Mouse (Mus musculus) c-Kit-positive CD71-negative TER-119-negative erythroid progenitor cells, embryonic 14.5 days (primary cell): ENCODE results near the gene Ppp1r9a.

Experiments
- DNase-seq: peaks from one replicate; pipeline ENCODE4 v3.0.0-alpha.2; 2013; ENCODE audit warnings: low read depth

Ppp1r9a gene

DNA sequence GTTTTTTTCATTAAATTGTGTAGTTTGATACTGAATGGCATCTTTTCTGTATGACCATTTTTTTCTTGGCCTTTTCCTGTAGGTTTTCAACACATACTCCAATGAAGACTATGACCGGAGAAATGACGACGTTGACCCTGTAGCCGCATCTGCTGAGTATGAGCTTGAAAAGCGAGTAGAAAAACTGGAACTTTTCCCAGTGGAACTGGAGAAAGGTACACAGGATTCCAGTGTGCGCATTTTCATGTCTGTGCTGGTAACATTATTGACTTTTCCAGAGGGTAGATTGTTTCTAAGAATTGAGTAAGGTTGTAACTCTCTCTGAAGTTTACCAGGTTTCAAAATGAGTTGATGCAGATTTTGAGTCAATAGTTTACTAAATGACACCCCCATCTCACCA is 143.1 kb downstream of the Ppp1r9a start:
- DNase-seq: no peak

DNA sequence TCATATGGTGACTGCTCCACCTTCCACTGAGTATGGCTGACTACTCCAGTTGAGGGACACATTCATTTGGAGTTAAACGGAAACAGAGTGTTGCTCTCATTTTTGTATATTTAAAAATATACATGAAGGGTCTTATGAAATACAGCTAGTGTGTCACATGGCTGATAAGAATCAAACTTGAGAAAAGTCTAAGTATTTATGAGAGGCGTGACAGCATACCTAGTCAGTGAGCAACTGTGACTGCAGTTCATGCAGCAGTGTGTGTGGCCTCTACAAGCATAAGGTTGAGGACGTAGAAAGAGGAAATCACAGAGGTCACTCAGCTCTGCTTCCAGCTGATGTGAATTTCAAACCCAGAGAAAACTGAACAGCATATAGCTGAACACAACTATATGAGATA is 145.3 kb downstream of the Ppp1r9a start:
- DNase-seq: no peak

DNA sequence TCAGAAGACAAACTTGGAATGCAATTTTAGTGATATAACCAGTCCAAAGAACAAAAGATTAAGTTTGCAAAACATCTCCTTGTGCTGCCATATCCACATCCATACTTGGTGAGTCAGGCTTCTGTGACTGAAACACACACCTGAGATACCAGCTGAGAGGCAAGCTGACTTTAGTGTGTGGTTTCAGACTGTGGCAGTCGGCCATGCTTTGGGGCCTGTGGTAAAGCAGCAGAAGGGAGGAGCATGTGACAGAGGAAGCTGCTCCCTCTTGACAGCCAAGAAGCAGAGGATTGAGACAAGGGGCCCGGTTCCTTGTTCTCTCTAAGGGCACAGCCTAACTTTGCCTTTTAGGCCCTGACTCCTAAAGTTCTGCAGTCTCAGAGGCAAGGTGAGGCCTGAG is 149.6 kb downstream of the Ppp1r9a start:
- peak; percentile 16 for DNase-seq

DNA sequence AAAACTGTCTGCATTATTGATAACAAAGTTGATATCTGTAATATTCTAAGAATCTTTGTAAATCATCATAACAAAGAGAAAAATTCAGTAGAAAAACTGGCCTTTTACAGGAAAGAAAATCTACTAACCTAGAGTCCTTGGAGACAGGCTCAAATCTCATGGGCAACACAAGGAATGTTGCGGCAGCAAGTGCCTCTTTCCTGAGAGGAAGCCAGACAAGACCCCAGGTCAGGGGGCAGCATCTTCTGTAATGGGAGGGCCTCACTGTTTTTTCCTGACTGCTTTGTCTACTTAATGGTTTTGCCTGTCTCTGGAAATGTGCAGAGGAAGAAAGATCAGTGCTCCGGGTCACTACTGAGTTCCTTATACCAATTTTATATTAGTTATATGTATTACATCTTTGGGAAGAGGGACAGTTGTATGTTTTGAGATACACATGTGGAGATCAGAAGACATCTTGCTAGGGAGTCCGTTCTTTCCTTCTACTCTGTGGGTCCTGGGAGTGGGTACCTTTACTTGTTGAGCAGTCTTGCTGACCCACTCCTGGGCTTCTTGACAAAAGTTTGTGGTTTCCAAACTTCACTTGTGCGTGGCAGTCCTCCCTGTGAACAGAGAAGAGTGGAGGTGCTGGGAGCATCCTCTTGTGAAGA is 151.9 kb downstream of the Ppp1r9a start:
- no peak for DNase-seq

DNA sequence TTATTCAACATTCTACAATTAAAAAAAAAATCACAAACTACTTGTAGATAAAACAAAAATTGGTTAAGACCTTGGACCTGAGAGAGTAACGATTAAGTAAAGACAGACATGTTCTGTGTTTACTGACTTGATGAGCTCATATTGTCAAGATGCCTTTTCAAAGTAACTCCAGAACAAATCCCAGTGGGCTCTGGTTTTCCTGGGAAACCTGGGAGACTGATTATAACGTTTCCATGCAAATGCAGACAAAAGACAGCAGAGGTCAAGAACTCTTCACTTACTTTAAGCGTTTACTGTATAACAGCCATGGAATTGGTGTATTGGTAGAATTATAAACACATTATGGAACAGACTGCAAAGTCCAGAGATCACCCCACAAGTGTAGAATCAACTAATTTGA is 172.0 kb downstream of the Ppp1r9a start:
- DNase-seq: no peak

DNA sequence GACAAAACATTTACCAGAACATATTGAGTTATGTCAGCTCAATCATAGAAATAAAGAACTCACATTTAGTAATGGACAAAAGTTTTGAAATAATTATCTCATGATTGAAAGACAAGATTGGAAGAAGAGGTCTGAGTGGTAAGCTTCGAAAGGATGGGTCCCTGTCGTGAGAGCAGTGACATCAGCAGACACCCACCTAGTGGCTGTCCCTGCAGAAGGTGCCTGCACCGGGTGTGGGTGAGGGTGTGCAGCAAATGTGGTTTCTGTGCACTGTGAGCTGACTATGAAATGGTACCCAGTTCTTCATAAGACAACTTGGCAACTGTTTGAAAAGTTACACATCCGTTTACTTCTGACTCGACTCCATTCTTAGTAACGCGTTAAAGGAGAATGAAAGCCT is 173.0 kb downstream of the Ppp1r9a start:
- no peak for DNase-seq

DNA sequence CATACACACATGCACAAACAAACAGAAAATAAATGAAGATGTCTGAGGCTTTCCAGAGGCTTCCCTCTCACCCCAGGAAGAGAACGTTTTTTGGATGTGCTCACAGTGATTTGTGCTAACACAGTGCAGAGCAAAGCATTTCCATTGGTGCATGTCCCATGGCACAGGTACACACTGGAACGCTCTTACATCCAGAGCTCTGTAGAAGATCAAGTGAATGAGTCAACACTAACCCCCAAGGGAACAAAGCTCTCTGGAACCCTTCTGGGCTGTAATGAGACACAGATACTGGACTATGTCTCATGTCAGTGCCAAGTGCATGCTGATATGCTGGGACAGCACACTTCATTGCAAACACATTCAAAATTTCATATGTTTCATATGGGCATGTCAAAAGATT is 175.3 kb downstream of the Ppp1r9a start:
- no peak for DNase-seq

DNA sequence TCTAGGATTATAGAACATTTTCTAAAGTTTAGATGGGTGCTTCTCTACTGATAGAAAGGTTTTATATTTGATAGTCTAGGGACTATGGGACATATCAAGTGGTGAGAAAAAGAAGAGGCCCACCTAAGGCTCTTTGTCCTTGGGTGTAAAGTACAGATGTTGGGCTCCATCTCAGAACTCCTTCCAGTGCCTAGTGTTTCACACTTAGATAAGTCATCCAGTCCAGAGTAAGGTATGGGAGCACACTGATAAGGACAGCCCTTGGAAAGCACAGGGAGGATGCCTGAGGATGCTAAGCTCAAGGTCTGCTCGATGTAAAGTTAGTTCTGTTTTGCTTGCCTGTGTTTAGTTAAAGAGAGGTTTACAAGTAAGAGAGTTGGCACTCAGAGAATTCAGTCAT is 176.4 kb downstream of the Ppp1r9a start:
- no peak for DNase-seq

- no peak for DNase-seq
These were observed 177.4 kb downstream of the Ppp1r9a start for GRCm38 (mm10) chr6:5080094-5080493.

DNA sequence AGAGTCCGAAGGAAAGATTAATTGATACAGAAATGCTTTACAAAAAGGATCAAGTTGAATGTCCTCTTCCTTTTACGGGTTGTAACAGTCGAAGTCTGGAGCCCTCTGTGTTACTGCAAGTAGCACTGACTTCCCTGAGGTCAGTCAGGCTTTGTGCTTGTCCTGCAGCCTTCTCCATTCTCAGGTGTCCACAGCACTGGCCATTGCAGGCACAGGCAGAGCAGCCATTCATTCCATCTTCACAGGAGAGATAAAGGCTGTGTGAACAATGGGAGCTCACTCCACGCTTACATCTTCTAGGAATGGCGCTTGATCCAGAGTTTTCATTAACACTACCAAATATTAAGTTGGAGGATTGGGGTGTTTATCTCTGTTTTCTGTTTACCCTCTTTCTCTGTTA is 177.8 kb downstream of the Ppp1r9a start:
- DNase-seq: no peak

DNA sequence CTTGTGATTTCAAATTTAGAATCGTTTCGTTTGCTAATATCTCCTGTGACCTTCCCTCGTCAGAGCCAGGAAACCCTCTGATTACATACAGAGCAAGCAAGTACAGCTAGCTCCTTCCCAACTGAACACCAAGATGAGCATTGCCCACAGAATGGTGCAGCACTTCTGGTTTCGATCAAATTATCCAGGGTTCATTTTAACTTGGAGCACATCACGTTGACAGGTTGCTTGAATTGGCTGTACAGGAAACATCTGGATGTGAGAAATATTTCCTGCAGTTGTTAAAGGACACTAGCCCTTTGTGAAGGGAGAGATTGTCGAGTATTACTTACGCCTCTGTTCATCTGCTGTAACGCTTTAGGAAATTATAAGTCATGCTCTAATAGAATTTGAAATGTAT is 178.4 kb downstream of the Ppp1r9a start:
- DNase-seq: no peak

GRCm38 (mm10) chr6:5082144-5082543 is 179.4 kb downstream of the Ppp1r9a start:
- DNase-seq: no peak

GRCm38 (mm10) chr6:5082740-5083139 is 180.0 kb downstream of the Ppp1r9a start:
- DNase-seq: no peak

- no peak for DNase-seq
These were observed 181.2 kb downstream of the Ppp1r9a start for GRCm38 (mm10) chr6:5083957-5084356.

- DNase-seq: no peak
These were observed 189.2 kb downstream of the Ppp1r9a start for GRCm38 (mm10) chr6:5091873-5092272.

GRCm38 (mm10) chr6:5092795-5093194 is 190.1 kb downstream of the Ppp1r9a start:
- no peak for DNase-seq

GRCm38 (mm10) chr6:5093516-5093915 is 190.8 kb downstream of the Ppp1r9a start:
- no peak for DNase-seq

GRCm38 (mm10) chr6:5095365-5095973 is 192.8 kb downstream of the Ppp1r9a start:
- no peak for DNase-seq

GRCm38 (mm10) chr6:5097309-5097708 is 194.6 kb downstream of the Ppp1r9a start:
- no peak for DNase-seq

- no peak for DNase-seq
These were observed 196.6 kb downstream of the Ppp1r9a start for GRCm38 (mm10) chr6:5099282-5099681.

DNA sequence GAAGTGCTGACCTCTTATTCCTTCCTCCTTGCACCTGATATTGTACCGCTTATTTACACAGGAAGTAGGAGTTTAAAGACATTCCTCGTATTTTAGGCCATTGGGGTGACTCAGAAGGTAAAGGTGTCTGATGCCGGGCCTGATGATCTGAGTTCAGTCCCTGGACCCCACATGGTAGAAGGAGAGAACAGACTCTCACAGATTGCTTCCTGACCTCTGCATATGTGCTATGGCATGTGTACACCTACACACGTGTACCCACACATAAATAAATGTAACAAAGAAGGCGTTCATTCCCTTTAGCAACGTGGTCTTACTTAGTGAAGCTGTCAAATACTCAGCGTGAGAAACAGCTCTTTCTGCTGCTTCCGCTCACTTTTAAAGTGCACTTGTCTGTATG is 197.1 kb downstream of the Ppp1r9a start:
- no peak for DNase-seq

DNA sequence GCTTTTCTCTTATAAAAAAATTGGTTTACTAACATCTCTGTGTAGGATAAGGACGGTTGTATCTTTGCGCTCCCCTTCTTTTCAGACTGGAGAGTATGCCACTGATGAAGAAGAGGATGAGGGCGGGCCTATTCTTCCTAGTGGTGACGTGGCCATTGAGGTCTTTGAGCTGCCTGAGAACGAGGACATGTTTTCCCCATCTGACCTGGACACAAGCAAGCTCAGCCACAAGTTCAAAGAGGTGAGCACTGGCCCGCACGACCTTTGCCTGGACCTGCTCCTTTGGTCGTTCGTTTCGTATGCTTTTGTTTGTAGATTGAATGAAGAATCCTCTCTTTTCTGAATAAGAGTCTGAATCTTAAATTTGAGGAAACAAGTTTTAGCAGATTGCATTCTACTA is 197.6 kb downstream of the Ppp1r9a start:
- no peak for DNase-seq

- no peak for DNase-seq
These were observed 200.0 kb downstream of the Ppp1r9a start for GRCm38 (mm10) chr6:5102741-5103140.

DNA sequence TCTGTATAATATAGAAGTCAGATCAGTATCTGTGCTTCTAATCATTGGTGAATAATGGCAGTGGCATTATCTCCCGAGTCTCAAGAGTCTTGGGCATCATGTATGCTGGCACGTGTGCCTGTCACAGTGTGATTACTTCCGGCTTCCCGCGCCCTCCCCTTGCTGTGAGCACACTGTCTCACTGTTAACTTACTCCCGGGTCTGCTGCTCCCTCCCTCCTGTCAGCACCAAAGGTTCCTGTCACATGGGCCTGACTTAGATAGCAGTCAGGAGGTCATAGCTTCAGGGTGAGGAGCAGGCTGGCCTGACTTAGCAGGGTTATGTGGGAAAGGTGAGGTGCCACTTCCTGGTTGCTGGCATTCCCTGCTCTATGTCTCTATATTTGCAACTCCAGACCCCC is 201.1 kb downstream of the Ppp1r9a start:
- no peak for DNase-seq
